7 mouse cellular contexts compared by ENCODE assay signal in genomic region chr2:74907368-74908291, GRCm38 (mm10).
DNase-seq lines count a peak whose midpoint lies in the region; ATAC-seq lines count a peak whose summit lies in the region.

No protein-coding gene starts in this region.

- no peaks in the 10 kb centered on the region for H3K9me3 ChIP-seq in heart, embryonic 13.5 days
- no peaks in the 10 kb centered on the region for H3K9me3 ChIP-seq in limb, embryonic 15.5 days

- 66% methylated on average over 19 of the region's 19 CpGs for WGBS in heart, embryonic 13.5 days
- WGBS in limb, embryonic 15.5 days = 54% methylated on average over 19 of the region's 19 CpGs

- H3K27me3 ChIP-seq in heart, embryonic 13.5 days (replicated peaks) = no peaks in the 10 kb centered on the region
- H3K27me3 ChIP-seq in limb, embryonic 15.5 days = no peaks in the 10 kb centered on the region

- H3K4me1 ChIP-seq in heart, embryonic 13.5 days = peaks cover 9% of the 10 kb centered on the region; the same call in 1 of the 2 replicates
- peaks cover 12% of the 10 kb centered on the region; the same call in 1 of the 2 replicates for H3K4me1 ChIP-seq in limb, embryonic 15.5 days

- H3K36me3 ChIP-seq in heart, embryonic 13.5 days = no peaks in the 10 kb centered on the region
- H3K36me3 ChIP-seq in limb, embryonic 15.5 days = no peaks in the 10 kb centered on the region

- H3K4me2 ChIP-seq in heart, embryonic 13.5 days = peak overlapping the region; percentile 28
- peak overlapping the region; percentile 12 for H3K4me2 ChIP-seq in limb, embryonic 15.5 days

- no peak overlapping the region for H3K9ac ChIP-seq in heart, embryonic 13.5 days
- no peak overlapping the region for H3K9ac ChIP-seq in limb, embryonic 15.5 days

- no peak overlapping the region for H3K4me3 ChIP-seq in heart, embryonic 13.5 days
- 0 out of 2 replicates have a peak overlapping the region, but pooled peaks have one; percentile 4 for H3K4me3 ChIP-seq in limb, embryonic 15.5 days

- peak; percentile 90 for DNase-seq in adipocyte (ENCODE audit: low spot score)
- peak; percentile 63 to 67 for DNase-seq in adrenal gland, postnatal 36 days
- peak; percentile 13 to 56 for DNase-seq in urinary bladder, postnatal 36 days (ENCODE audit: low spot score in 2 of 2)
- DNase-seq in layer of hippocampus, adult 11-12 months (ENCODE audit: low spot score) = no peak
- no peak for DNase-seq in T-cell, adult 2 months (ENCODE audit: low spot score)

- no peak overlapping the region for H3K27ac ChIP-seq in heart, embryonic 13.5 days (replicated peaks)
- H3K27ac ChIP-seq in limb, embryonic 15.5 days = no peak overlapping the region

- ATAC-seq in heart, embryonic 13.5 days (ENCODE audit: extremely low read depth, insufficient number of reproducible peaks, low FRiP score, low TSS enrichment) = no peak
- no peak for ATAC-seq in limb, embryonic 15.5 days (ENCODE audit: insufficient number of reproducible peaks, low FRiP score, low TSS enrichment, low read depth)

Comparison
In these comparisons a context has a peak if more than half of its experiments do, and no peak if none do; other contexts are left out.
1. DNase-seq: peak in adipocyte (single experiment), adrenal gland, postnatal 36 days (2 of 2) and urinary bladder, postnatal 36 days (2 of 2); none in layer of hippocampus, adult 11-12 months (single experiment) and T-cell, adult 2 months (single experiment).